Mouse (Mus musculus) kidney, adult 2 months (tissue): Measurements from ENCODE around the gene Igsf9b.

Experiments used
- CTCF ChIP-seq: fragments of 200-500 bp; conservative IDR thresholded peaks from 2 replicates; pipeline ENCODE4 v1.5.1; 2011; ENCODE audit warnings: low read depth, mild to moderate bottlenecking, control low read depth, low read length, moderate library complexity, mixed read lengths; ENCODE audit not compliant: insufficient read depth, insufficient read length
- POLR2A ChIP-seq: fragments of 200-500 bp; IDR thresholded peaks from one replicate; pipeline ENCODE4 v1.6.1; 2011; ENCODE audit warnings: low read depth, low read length, control low read depth

- TF ChIP-seq CTCF (no peak), POLR2A (no peak)
Measured at GRCm38 (mm10) chr9:27302291-27302690, 3.3 kb downstream of the Igsf9b start.
